Mouse (Mus musculus): Measurements from ENCODE around the gene Azin2.

Azin2 gene

GRCm38 (mm10) chr4:128962029-128962925 lies at the start of gene Azin2:
Gene Azin2, minus strand, starts transcription at chr4:128962442.
- DNase-seq (ENCODE audit: low spot score) = peak; percentile 92

- no peak for DNase-seq (ENCODE audit: low spot score)
Measured at GRCm38 (mm10) chr4:129011604-129012121, 49.4 kb upstream of the Azin2 start.

DNA sequence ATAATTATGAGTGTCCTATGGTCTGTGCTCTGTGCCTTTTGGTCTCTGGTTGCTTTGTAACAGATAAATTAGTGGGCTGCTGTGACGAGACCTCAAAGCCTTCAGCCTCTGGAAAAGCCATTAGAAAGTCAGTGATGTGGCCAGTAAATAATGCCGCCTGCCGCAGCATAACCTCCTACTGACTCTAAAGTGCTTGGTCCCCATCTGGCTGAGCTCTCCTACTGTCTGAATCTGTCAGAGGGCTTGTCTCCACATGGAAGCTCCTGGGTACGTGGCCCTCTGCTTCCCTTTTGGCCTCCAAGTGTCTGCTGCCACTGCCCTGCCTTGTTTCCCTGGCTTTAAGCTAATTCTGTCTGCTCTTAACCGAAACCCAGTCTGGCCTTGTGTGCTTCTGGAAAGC lies 47.3 kb upstream of the Azin2 start:
- DNase-seq (ENCODE audit: low spot score) = no peak

GRCm38 (mm10) chr4:129008672-129009071 lies 46.4 kb upstream of the Azin2 start:
- no peak for DNase-seq (ENCODE audit: low spot score)

- no peak for DNase-seq (ENCODE audit: low spot score)
Measured at GRCm38 (mm10) chr4:129008006-129008519, 45.8 kb upstream of the Azin2 start.

GRCm38 (mm10) chr4:129003720-129004119 lies 41.5 kb upstream of the Azin2 start:
- DNase-seq (ENCODE audit: low spot score) = no peak

DNA sequence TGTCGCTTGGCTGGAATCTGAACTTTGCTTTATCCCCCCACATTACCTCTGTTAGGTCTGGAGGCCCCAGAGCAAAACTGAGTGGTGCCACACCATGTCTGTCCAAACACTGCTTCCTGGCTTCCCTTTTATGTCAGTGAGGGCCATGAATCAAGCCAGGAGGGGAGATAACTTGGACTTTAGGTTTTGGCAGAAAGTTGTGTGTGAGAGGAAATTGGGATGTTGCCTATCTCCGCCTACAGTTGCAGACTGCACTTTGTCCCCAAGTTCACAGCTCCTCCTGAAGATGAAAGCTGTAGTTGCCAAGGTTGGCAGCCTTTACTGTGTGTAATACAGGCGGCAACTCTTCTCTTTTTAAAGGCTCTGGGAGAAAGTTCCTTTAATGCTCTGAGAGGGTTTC lies 38.5 kb upstream of the Azin2 start:
- no peak for DNase-seq (ENCODE audit: low spot score)

DNA sequence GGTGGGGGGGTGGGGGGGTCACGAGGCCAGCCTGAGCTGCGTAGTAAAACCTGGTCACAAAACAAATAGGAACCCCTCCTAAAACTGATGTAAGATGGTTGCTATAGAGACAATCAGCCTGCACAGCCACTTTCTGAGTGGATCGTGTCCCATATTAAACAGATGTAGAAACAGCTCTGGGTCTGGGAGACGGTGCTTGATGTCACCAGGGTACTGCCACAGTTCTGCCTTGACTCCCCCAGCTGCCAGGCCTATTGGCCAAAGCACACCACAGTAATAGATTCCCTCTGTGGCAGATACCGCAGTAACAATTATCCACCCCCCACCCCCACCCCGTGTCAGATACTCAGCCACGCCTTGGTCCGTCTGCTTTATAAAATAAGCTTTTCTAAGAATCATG lies 36.2 kb upstream of the Azin2 start:
- DNase-seq (ENCODE audit: low spot score) = no peak

DNA sequence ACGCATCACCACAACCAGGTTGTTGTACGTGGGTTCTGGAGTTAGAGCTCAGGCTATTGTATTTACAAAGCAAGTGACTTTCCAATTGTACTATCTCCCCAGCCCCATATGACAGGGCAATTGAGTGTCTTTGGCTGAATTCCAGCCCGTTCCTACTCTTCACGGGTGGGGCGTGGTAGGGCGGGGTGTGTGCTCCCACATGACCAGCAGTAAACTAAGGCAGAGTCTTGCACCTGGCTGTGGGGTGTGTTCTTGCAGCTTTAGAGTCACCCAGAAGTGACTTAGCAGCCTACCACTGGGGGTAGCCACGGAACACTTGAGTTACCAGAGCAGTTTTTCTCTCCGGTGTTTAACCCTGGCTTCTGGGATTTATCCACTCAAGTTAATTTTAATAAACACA lies 35.0 kb upstream of the Azin2 start:
- no peak for DNase-seq (ENCODE audit: low spot score)

DNA sequence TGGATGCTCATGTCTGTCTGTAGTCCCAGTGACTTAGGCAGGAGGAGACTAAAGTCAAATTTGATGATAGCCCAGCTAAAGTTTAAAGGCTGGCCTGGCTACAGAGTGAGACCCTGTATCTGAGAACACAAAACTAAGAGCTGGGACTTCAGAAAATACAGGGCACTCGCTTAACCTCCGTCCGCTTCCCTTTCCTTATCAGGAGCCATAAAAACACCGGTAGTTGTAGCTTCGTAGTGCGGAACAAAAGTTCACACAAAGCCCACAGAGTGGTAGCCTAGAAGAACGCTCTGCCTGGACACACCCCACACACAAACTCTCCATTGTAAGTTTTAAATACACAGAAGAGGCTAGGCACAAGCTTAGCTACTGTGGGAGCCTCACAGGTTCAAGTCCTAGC lies 33.0 kb upstream of the Azin2 start:
- DNase-seq (ENCODE audit: low spot score) = no peak

DNA sequence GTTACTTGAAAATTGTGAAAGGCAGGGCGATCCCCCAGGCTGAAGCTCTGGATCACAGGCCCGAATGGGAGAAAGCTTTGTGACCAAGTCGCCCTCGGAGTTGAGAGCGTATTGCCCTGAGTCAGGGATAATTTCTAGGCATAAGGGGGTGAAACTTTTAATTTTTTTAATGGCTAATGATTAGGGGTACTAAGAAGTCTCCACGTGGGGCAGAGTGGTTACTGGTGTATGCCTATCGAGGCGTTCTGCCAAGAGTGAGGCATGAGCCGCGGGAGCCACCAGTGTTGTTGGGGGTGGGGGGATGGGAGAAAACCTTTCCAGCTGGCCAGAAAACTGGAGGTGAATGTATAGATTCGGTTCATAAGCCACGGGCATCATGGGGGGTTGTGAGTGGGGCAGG lies 31.4 kb upstream of the Azin2 start:
- DNase-seq (ENCODE audit: low spot score) = no peak

DNA sequence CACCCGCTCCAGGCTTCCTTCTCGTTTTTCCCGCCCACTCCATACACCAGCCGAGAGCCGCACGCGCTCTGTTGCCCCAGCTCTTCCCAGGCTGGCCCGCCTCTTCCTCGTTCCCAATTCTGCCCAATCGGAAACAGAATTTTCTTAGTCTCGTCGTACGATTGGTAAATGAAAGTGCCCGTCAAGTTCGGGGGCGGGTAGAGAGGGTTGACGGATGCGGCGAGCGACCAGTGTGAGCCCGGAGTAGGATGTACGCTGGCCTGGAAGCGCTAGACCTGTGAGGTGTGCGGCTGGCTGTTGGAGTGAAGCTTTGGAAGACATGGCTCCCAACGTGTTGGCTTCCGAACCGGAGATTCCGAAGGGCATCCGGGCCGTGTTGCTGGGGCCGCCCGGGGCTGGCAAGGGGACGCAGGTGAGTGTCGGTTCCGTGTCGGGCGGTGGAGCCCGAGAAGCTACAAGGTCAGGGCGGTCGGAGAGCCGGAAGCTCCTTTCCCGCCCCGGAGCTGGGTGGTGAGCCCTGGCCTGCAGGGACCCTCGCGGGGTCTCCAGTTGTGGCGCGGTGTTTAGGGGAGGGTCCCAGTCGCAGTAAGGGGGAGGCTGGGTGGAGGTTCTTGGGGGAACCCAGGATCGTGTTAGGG lies 30.9 kb upstream of the Azin2 start:
- peak; percentile 99 for DNase-seq (ENCODE audit: low spot score)

DNA sequence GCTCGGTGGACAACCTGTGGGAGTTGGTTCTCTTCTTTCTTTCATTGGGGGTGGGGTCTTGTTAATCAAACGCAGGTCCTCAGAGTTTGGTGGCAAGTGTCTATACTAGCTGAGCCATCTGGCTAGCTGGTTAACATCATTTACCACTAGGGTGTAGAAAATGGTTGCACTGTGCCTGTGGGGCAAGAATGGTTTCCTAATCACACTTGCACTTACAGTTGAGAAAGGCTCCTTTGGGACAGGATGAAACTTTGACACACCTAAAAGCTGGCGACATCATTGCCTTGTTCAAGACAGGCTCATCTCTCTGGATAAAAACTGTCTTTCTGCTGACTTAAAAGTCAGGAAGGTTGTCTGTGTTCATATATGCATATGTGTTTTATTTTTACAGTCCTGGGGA lies 29.9 kb upstream of the Azin2 start:
- DNase-seq (ENCODE audit: low spot score) = no peak

DNA sequence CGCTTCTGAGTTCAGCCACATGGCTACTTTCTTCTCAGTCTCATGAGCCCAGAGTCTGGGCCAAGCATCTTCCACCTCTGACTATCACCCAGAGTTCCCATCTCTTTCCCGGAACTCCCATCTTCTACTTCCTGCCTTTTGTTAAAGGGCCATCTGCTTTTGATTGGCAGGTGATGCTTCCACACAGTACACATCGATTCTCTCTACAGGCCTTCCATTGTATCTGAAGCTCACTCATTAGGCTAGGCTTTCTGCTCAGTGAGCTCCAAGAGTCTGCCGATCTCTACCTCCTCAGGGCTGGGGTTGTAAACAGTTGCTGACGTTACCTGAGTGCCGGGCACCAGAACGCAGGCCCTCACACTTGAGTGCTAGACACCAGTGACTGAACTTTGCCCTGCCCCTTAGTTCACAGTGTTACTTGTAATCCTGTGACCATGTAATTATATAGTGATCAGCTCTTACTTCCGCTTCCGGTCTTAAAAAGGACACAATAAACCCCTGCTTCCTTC lies 29.3 kb upstream of the Azin2 start, which contains the start of gene Ak2:
Gene Ak2, plus strand, starts transcription at position 459 of the 509 bp plus-strand sequence.
- DNase-seq (ENCODE audit: low spot score) = no peak

DNA sequence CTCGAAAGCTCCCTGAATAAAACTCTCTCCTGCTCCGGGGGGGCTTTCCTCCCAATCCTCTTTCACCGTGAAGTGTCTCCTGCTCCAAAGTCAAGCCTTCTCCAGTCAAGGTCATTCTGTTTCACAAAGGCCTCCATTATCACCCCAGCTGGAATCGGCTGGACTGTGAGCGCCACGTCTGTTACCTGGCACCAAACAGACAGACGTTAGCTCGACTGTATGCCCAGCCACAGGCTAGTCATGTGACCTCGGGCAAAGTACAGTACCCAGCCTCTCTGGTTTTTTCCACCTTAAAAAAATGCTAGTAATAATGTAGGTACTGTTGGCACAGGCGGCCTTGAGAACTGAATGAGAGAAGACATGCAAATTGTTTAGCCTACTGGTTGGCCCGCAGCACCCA lies 27.4 kb upstream of the Azin2 start:
- no peak for DNase-seq (ENCODE audit: low spot score)

- no peak for DNase-seq (ENCODE audit: low spot score)
Measured at GRCm38 (mm10) chr4:128988911-128989310, 26.7 kb upstream of the Azin2 start.

DNA sequence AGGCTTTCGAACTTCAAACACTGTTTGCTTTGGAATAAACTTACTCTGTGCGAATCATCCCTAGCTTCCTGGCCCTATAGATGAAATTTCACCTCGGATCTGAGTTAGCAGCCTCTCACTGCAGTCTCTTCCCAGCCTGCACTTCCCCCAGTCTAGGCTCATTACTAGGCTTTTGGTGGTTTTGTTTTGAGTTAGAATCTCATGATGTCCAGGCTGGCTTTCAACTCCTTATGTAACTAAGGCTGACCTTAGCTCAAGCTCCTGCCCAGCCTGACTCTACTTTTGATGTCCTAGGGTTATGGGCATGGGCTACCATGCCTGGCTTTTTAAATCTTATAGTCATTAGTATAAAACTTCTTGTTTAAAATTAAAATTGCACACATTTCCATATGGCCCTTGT lies 22.4 kb upstream of the Azin2 start:
- DNase-seq (ENCODE audit: low spot score) = no peak

GRCm38 (mm10) chr4:128983656-128984055 lies 21.4 kb upstream of the Azin2 start:
- peak; percentile 51 for DNase-seq (ENCODE audit: low spot score)

- DNase-seq (ENCODE audit: low spot score) = no peak
Measured at GRCm38 (mm10) chr4:128983151-128983550, 20.9 kb upstream of the Azin2 start.

DNA sequence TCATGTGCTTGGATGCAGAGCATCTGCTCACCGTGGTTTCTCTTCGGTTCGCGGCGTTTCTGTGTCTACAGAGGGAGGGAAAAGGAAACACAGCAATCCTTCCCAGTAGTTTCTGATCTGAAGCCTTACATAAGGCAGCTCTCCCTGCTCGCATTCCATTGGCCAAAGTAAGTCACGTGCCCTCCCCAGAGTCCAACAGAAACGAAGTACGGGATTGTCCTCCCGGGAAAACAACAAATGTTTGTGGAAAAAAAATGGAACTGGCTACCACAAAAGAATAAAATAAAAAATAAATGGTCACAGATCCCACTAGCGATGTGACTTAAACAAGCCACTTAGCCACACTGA lies 19.6 kb upstream of the Azin2 start:
- no peak for DNase-seq (ENCODE audit: low spot score)

DNA sequence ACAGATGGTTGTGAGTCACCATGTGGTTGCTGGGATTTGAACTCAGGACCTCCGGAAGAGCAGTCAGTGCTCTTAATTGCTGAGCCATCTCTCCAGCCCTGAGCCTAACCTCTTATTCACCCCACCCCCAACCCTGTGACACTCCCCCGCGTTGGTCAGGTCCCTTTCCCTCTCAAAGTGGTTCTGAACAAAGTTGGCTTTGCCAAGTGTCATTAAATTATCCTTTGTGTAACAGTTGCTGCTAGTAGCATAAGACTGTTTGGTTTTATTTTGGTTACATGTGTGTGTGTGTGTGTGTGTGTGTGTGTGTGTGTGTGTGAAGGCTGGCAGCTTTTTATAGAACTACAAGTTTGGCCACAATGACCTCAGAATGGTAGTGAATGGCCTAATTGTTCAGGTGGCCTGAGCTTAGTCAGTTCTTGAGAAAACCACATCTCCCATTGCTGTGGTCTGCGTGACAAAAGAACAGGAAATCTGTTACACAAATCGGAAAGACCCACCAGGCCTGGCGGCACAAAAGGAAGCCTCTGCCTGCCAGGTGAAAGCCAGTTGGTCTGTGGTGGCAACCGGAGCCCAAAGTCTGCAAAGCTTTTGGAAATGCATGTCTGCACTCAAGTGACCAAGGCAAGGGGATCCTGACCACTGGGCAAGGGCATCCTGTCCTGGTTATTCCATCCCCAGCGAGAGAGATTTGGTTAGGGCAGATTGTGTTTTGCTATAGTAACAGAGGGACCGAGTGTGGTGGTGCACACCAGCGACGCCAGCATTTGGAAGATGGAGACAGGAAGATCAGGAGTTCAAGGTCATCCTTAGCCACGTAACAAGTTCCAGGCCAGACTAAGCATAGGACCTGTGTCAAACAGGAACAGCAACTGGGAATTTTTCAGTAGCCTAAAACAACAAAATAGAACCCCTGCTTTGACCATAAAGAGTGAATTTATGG lies 18.9 kb upstream of the Azin2 start:
- DNase-seq (ENCODE audit: low spot score) = no peak

- DNase-seq (ENCODE audit: low spot score) = peak; percentile 28
Measured at GRCm38 (mm10) chr4:128978634-128979033, 16.4 kb upstream of the Azin2 start.
